Mouse (Mus musculus) thymus, adult 2 months (tissue): ENCODE measurements around the gene Tmem181a.

Experiments used
- CTCF ChIP-seq: fragments of 200-500 bp; IDR thresholded peaks from 2 replicates; pipeline ENCODE4 v1.5.1; 2012; ENCODE audit warnings: mild to moderate bottlenecking, control low read depth, low read length, moderate library complexity, borderline replicate concordance; ENCODE audit not compliant: control insufficient read depth, poor library complexity, insufficient read depth; ENCODE audit errors: extremely low read depth
- POLR2A ChIP-seq: fragments of 200-500 bp; IDR thresholded peaks from 2 replicates; pipeline ENCODE4 v1.6.1; 2012; ENCODE audit warnings: mild to moderate bottlenecking, low read length, control low read depth, moderate library complexity; ENCODE audit not compliant: control insufficient read depth, poor library complexity, insufficient read depth; ENCODE audit errors: extremely low read depth

DNA sequence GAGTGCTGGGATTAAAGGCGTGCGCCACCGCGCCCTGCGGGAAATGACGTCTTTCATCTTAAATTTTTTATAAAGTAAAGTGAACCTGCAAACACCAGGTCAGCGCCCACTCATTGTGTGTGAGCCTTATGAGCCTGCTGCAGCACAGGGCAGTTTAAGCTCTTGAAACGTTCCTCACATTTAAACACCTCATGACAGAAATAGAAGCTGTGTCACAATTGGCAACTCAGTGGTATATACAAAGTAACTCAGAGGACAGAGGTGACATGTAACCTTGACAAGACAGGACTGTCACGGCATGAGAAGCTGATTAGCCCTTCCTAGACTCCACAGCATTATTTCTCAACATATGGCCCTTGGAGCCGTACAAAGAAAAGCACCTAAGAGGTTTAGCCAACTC, 40.1 kb upstream of the Tmem181a start:
- no peak for TF ChIP-seq POLR2A
- TF ChIP-seq CTCF: no peak
